Comparison of ENCODE assay signal across 25 mouse cellular contexts in genomic region chr5:120698181-120698580, GRCm38 (mm10). TPM values are rescaled to one million over a fixed set of nuclear protein-coding genes. Genes with fewer than 3 reads are reported as not detected.
DNase-seq lines count a peak whose midpoint lies in the region; ATAC-seq and TF ChIP-seq lines count a peak whose summit lies in the region.
"Had no signal": no experiment of that assay in that cellular context is flagged by ENCODE, and none has a peak within 500 bp of the region (broad histone marks: within the 10 kb centered on the region; RNA-seq: fewer than 3 reads in every experiment).

No protein-coding gene starts in this region.

- ATAC-seq in cerebellum, adult (ENCODE audit: insufficient number of reproducible peaks, low FRiP score, low TSS enrichment), result no peak
- no peak for ATAC-seq in hindbrain, postnatal 0 days
- ATAC-seq: forebrain, embryonic 13.5 days; intestine, embryonic 15.5 days; midbrain, embryonic 16.5 days had no signal

- H3K4me2 ChIP-seq in hindbrain, postnatal 0 days (ENCODE audit: low read depth, low read length), result no peak overlapping the region
- H3K4me2 ChIP-seq: forebrain, embryonic 13.5 days; heart, embryonic 13.5 days; intestine, embryonic 15.5 days; liver, embryonic 15.5 days; lung, embryonic 14.5 days; stomach, embryonic 15.5 days had no signal

- peaks cover 71% of the 10 kb centered on the region for H3K4me1 ChIP-seq in cerebellum, adult 2 months (ENCODE audit: control insufficient read depth, insufficient read depth, low read length)
- H3K4me1 ChIP-seq in hindbrain, postnatal 0 days (ENCODE audit: insufficient read depth, low read length), result peaks cover 25% of the 10 kb centered on the region
- H3K4me1 ChIP-seq: stomach, embryonic 15.5 days had no signal

- no peak overlapping the region for H3K4me3 ChIP-seq in cerebellum, adult 2 months (replicated peaks; ENCODE audit: insufficient read depth, low read depth, low read length)
- H3K4me3 ChIP-seq in left cerebral cortex, adult 2 months, result no peak overlapping the region
- no peak overlapping the region for H3K4me3 ChIP-seq in hindbrain, postnatal 0 days (ENCODE audit: low read length)
- H3K4me3 ChIP-seq: forebrain, embryonic 13.5 days; heart, embryonic 13.5 days; intestine, embryonic 15.5 days; limb, embryonic 12.5 days; liver, embryonic 15.5 days; midbrain, embryonic 10.5 days; myocyte; neural tube, embryonic 13.5 days; stomach, embryonic 15.5 days had no signal

- no peak for TF ChIP-seq POLR2A in cerebellum, adult 2 months (IDR thresholded peaks at IDR 0.05; ENCODE audit: borderline replicate concordance, insufficient read depth, low read length)

- H3K27ac ChIP-seq in cerebellum, adult 2 months (ENCODE audit: insufficient read depth, low read length), result 0 out of 2 replicates have a peak overlapping the region, but pooled peaks have one; percentile 10
- peak overlapping the region; percentile 50 for H3K27ac ChIP-seq in left cerebral cortex, adult 2 months
- peak overlapping the region; percentile 78; the same call in 1 of the 2 replicates for H3K27ac ChIP-seq in hindbrain, postnatal 0 days
- H3K27ac ChIP-seq: forebrain, embryonic 13.5 days; heart, embryonic 13.5 days; intestine, embryonic 15.5 days; limb, embryonic 12.5 days; liver, embryonic 15.5 days; midbrain, embryonic 10.5 days; stomach, embryonic 15.5 days had no signal

- DNase-seq in cerebellum, adult 2 months, result no peak
- DNase-seq in left cerebral cortex, adult 2 months (ENCODE audit: extremely low spot score in 1 of 2, low spot score in 2 of 2), result no peak
- no peak for DNase-seq in left cerebral cortex, postnatal 14 days (ENCODE audit: low spot score in 2 of 2)
- DNase-seq in ES-CJ7 (ENCODE audit: low read depth, low spot score), result peak; percentile 47
- DNase-seq in hindbrain, postnatal 0 days (ENCODE audit: low spot score), result no peak
- no peak for DNase-seq in lung, postnatal 14 days
- DNase-seq: gastrocnemius, postnatal 10 days; kidney, adult 2 months; kidney, postnatal 4 days; lung, embryonic 14.5 days; thymus, adult 18-20 months; thymus, postnatal 25 days had no signal

- peaks cover 10% of the 10 kb centered on the region for H3K36me3 ChIP-seq in hindbrain, postnatal 0 days (ENCODE audit: insufficient read depth, low read length)
- H3K36me3 ChIP-seq: heart, embryonic 13.5 days; intestine, embryonic 15.5 days; limb, embryonic 12.5 days; liver, embryonic 15.5 days; midbrain, embryonic 10.5 days; stomach, embryonic 15.5 days had no signal

- no peak overlapping the region for H3K9ac ChIP-seq in hindbrain, postnatal 0 days (replicated peaks; ENCODE audit: low read length)
- H3K9ac ChIP-seq: heart, embryonic 13.5 days; intestine, embryonic 15.5 days; limb, embryonic 12.5 days; liver, embryonic 15.5 days; lung, embryonic 14.5 days; stomach, embryonic 15.5 days had no signal

- no peaks in the 10 kb centered on the region for H3K27me3 ChIP-seq in cerebellum, adult 2 months (ENCODE audit: control insufficient read depth, insufficient read depth, low read length)
- no peaks in the 10 kb centered on the region for H3K27me3 ChIP-seq in hindbrain, postnatal 0 days (ENCODE audit: insufficient read depth, low read length)

- intact Hi-C loops in left cerebral cortex, adult 2 months (cut with DNase I), result no loop called here
- intact Hi-C loops in left cerebral cortex, postnatal 14 days (cut with DNase I), result no loop called here

- no peak for TF ChIP-seq CTCF in cerebellum, adult 2 months (IDR thresholded peaks at IDR 0.05; ENCODE audit: borderline replicate concordance, insufficient read depth, low read depth, low read length)
- no peak for TF ChIP-seq CTCF in left cerebral cortex, adult 2 months (IDR thresholded peaks at IDR 0.05)
- no peak for TF ChIP-seq CTCF in hindbrain, postnatal 0 days (IDR thresholded peaks at IDR 0.05; ENCODE audit: low read depth)

- WGBS in cerebellum, adult 2 months, result 68% methylated on average over 3 of the region's 3 CpGs
- WGBS in hindbrain, postnatal 0 days, result 66% methylated on average over 3 of the region's 3 CpGs

- no peaks in the 10 kb centered on the region for H3K9me3 ChIP-seq in hindbrain, postnatal 0 days (ENCODE audit: low read length)
- H3K9me3 ChIP-seq: forebrain, embryonic 13.5 days; heart, embryonic 13.5 days; intestine, embryonic 15.5 days; limb, embryonic 12.5 days; liver, embryonic 15.5 days; midbrain, embryonic 10.5 days; neural tube, embryonic 13.5 days; stomach, embryonic 15.5 days had no signal

RNA-seq across cellular contexts. Expression of gene Dtx1, which starts 13.5 kb away (rescaled TPM):
- polyA plus RNA-seq in cerebellum, adult 2 months (2012; rRNA removed), result 123 and 127 TPM in 2 replicates
- 10 to 100 TPM; 74.5 to 76.9 TPM for total RNA-seq in left cerebral cortex, adult 2 months (2021)
- total RNA-seq in left cerebral cortex, postnatal 14 days (2021), result 10 to 100 TPM; 72.6 to 80.1 TPM
- 230 and 246 TPM in 2 replicates for total RNA-seq in hindbrain, postnatal 0 days (2014; rRNA removed)
- polyA plus RNA-seq in hindbrain, postnatal 0 days (2015; fragmentation: Nextera tagmentation; extraction: Ambion mirVana), result 51.4 and 52.9 TPM in 2 replicates
- total RNA-seq: hematopoietic stem cell, adult 5-6 weeks; megakaryocyte progenitor cell, adult 5-6 weeks had no signal
- polyA plus RNA-seq: myocyte had no signal

RNA-seq across cellular contexts. Expression of gene Rasal1, which starts 49.6 kb away (rescaled TPM):
- polyA plus RNA-seq in cerebellum, adult 2 months (2012; rRNA removed), result 24.7 and 30.5 TPM in 2 replicates
- 10 to 100 TPM; 85.3 TPM for total RNA-seq in left cerebral cortex, adult 2 months (2021)
- total RNA-seq in left cerebral cortex, postnatal 14 days (2021), result 100 to 1,000 TPM in 1 of 2 experiments, 10 to 100 TPM in 1; 94.2 to 107 TPM
- 3.9 and 8.2 TPM in 2 replicates for total RNA-seq in hindbrain, postnatal 0 days (2014; rRNA removed)
- 3.2 and 4.7 TPM in 2 replicates for polyA plus RNA-seq in hindbrain, postnatal 0 days (2015; fragmentation: Nextera tagmentation; extraction: Ambion mirVana)
- polyA plus RNA-seq: lung, embryonic 14.5 days had no signal

RNA-seq across cellular contexts. Expression of gene Oas2, which starts 51.5 kb away (rescaled TPM):
- 0.41 and 0.80 TPM in 2 replicates for polyA plus RNA-seq in cerebellum, adult 2 months (2012; rRNA removed)
- under 1 TPM in 1 of 2 experiments, not detected in 1; 0.14 TPM for total RNA-seq in left cerebral cortex, adult 2 months (2021)
- under 1 TPM in 1 of 2 experiments, not detected in 1; 0.40 TPM for total RNA-seq in left cerebral cortex, postnatal 14 days (2021)
- 0.43 and 1.3 TPM in 2 replicates for total RNA-seq in hindbrain, postnatal 0 days (2014; rRNA removed)
- 0.24 and 0.45 TPM in 2 replicates for polyA plus RNA-seq in hindbrain, postnatal 0 days (2015; fragmentation: Nextera tagmentation; extraction: Ambion mirVana)
- polyA plus RNA-seq: midbrain, embryonic 10.5 days; myocyte had no signal

Comparison
In these comparisons a context has a peak if more than half of its experiments do, and no peak if none do; other contexts are left out.
1. H3K27ac ChIP-seq: peak in every context shown above with its lines; median percentile 78 in hindbrain, postnatal 0 days; 50 in left cerebral cortex, adult 2 months; 10 in cerebellum, adult 2 months.